Mouse (Mus musculus) E14TG2a.4 (cell line): ENCODE measurements around the gene Atrnl1.

ENCODE experiments used
- CTCF ChIP-seq: conservative IDR thresholded peaks from 2 replicates; pipeline ENCODE4 v1.5.1; 2014; ENCODE audit warnings: low read length
- NANOG ChIP-seq: IDR thresholded peaks from 2 replicates; pipeline ENCODE4 v1.6.1; 2014; ENCODE audit warnings: borderline replicate concordance, low read length, mixed read lengths
- POU5F1 ChIP-seq: IDR thresholded peaks from 2 replicates; pipeline ENCODE4 v1.6.1; 2014; ENCODE audit warnings: low read length, borderline replicate concordance

- TF ChIP-seq CTCF (no peak), POU5F1 (no peak), NANOG (no peak)
Observed at GRCm38 (mm10) chr19:58088433-58088832, 477.6 kb downstream of the Atrnl1 start.
